Mouse (Mus musculus) hindbrain, postnatal 0 days (tissue): ENCODE measurements around the gene Pced1b. TPM values are rescaled to one million over a fixed set of nuclear protein-coding genes. Genes with fewer than 3 reads are reported as not detected.
"Not testable (repeated sequence)": the region's sequence is repeated elsewhere in the genome, so short reads cannot be mapped to it uniquely, and the experiment has no call there.

Experiments used
- ATAC-seq: fragments of 200-750 bp; cut with Nextera tagmentation; 2 replicates; pipeline ENCODE4 v1.8.0; 2017; ENCODE audit warnings: mild to moderate bottlenecking, moderate TSS enrichment, moderate library complexity
- DNase-seq: peaks from one replicate; pipeline ENCODE4 v3.0.0-alpha.2; 2015; ENCODE audit warnings: low spot score
- H3K27ac ChIP-seq: fragments of 300-500 bp; sonication (generic); 2 replicates; pipeline ENCODE4 v1.5.1; 2014; ENCODE audit warnings: mild to moderate bottlenecking
- H3K27me3 ChIP-seq: fragments of 300-500 bp; sonication (generic); 2 replicates; pipeline ENCODE4 v1.6.1; 2014; ENCODE audit warnings: low read length, mixed read lengths; ENCODE audit not compliant: insufficient read depth
- H3K36me3 ChIP-seq: fragments of 300-500 bp; sonication (generic); 2 replicates; pipeline ENCODE4 v1.6.1; 2014; ENCODE audit warnings: low read length, mixed read lengths; ENCODE audit not compliant: insufficient read depth
- H3K4me1 ChIP-seq: fragments of 300-500 bp; sonication (generic); 2 replicates; pipeline ENCODE4 v1.6.1; 2014; ENCODE audit warnings: antibody characterized with exemption, low read length, mixed read lengths; ENCODE audit not compliant: insufficient read depth
- H3K4me2 ChIP-seq: fragments of 300-500 bp; sonication (generic); 2 replicates; pipeline ENCODE4 v1.6.1; 2014; ENCODE audit warnings: low read depth, mild to moderate bottlenecking, low read length, moderate library complexity, mixed read lengths
- H3K4me3 ChIP-seq: fragments of 300-500 bp; sonication (generic); 2 replicates; pipeline ENCODE4 v1.5.1; 2014; ENCODE audit warnings: low read length
- H3K9ac ChIP-seq: fragments of 300-500 bp; sonication (generic); replicated peaks from 2 replicates; pipeline ENCODE4 v1.6.1; 2014; ENCODE audit warnings: mild to moderate bottlenecking, low read length, moderate library complexity, mixed read lengths
- H3K9me3 ChIP-seq: fragments of 300-500 bp; sonication (generic); 2 replicates; pipeline ENCODE4 v1.6.1; 2016; ENCODE audit warnings: low read length, mixed read lengths
- CTCF ChIP-seq: IDR thresholded peaks from 2 replicates; pipeline ENCODE4 v1.5.1; 2016; ENCODE audit warnings: antibody characterized with exemption, control low read depth, low read depth
- whole genome bisulfite sequencing: fragments of 180-500 bp; shearing (Covaris S2); extraction: QIAGEN DNeasy Blood & Tissue Kit; methylation state at CpG from one replicate; pipeline ENCODE4 v1.1.7; 2014; 5-methylcytosine and 5-hydroxymethylcytosine counted together
- polyA plus RNA-seq: library from polyadenylated mRNA; unstranded; fragments of >200 nt; fragmentation: Nextera tagmentation; extraction: Ambion mirVana; gene quantifications from 2 replicates; pipeline ENCODE4 v1.2.1, GENCODE M21; 2015
- total RNA-seq: library from RNA; depleted of rRNA; stranded (reverse); fragments of >200 nt; gene quantifications from 2 replicates; pipeline ENCODE4 v1.2.3, GENCODE M21; 2014

Pced1b gene
- total and polyA plus RNA-seq, 2 experiments from 2014 or later: 5.0 to 6.7 TPM

DNA sequence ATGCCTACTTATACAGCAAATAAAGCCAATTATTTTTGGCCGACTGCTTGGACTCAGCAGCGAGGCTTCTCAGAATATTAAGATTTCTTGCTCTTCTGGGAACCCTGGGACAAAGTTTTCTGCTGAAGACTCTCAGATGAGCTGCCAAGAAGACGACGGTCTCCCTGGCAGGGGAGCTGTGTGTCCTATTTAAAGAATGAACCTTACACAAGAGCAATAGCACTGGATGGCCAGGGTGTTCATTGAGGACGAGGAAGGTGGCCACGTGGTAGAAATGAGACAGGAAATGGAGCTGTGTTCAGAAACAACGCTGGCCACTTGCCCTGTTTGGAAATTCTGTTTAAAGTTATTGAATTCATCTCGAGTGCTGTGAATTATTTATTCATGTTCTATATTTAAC lies 104.1 kb downstream of the Pced1b start:
- TF ChIP-seq CTCF: no peak
- Histone ChIP-seq H3K36me3 (no peaks in the 10 kb centered on the region), H3K4me1 (no peaks in the 10 kb centered on the region), H3K9me3 (no peaks in the 10 kb centered on the region), H3K9ac (no peak overlapping the region), H3K4me3 (no peak overlapping the region), H3K27ac (no peak overlapping the region; the same call in 1 of the 2 replicates), H3K4me2 (no peak overlapping the region), H3K27me3 (no peaks in the 10 kb centered on the region)
- DNase-seq: peak; percentile 32
- WGBS: 38% methylated on average over 8 of the region's 8 CpGs
- no peak for ATAC-seq

DNA sequence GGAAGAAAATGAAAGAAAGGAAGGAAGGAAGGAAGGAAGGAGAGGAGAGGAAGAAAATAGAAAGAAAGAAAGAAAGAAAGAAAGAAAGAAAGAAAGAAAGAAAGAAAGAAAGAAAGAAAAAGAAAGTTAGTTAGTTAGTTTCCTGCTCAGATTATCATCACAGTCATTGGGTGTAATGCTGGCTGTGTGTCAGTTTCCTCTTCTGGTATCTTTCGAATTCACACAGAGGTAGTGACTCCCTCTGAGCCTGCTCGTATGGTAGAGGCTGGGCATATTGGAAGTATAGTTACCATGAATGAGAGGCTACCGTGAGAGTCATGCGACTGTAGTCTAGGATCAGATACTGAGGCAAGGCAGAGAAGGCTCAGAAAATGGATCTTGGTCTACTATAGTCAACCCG lies 104.8 kb downstream of the Pced1b start:
- whole genome bisulfite sequencing: 91% methylated on average over 5 of the region's 5 CpGs
- ATAC-seq (no peak), DNase-seq (no peak)
- no peak overlapping the region for H3K4me3 ChIP-seq
- TF ChIP-seq CTCF: no peak
- no peak overlapping the region for H3K9ac ChIP-seq
- no peaks in the 10 kb centered on the region for H3K27me3 ChIP-seq
- H3K36me3 ChIP-seq: no peaks in the 10 kb centered on the region
- H3K9me3 ChIP-seq: no peaks in the 10 kb centered on the region
- no peaks in the 10 kb centered on the region for H3K4me1 ChIP-seq
- no peak overlapping the region for H3K4me2 ChIP-seq
- no peak overlapping the region for H3K27ac ChIP-seq

- no peak for TF ChIP-seq CTCF
- H3K36me3 ChIP-seq: no peaks in the 10 kb centered on the region
- no peak overlapping the region for H3K4me2 ChIP-seq
- WGBS: 82% methylated on average over 9 of the region's 9 CpGs
- no peaks in the 10 kb centered on the region for H3K27me3 ChIP-seq
- no peak overlapping the region for H3K9ac ChIP-seq
- no peaks in the 10 kb centered on the region; the same call in 1 of the 2 replicates for H3K4me1 ChIP-seq
- DNase-seq (no peak), ATAC-seq (no peak)
- H3K4me3 ChIP-seq: no peak overlapping the region
- no peak overlapping the region for H3K27ac ChIP-seq
- H3K9me3 ChIP-seq: no peaks in the 10 kb centered on the region
Measured at GRCm38 (mm10) chr15:97355676-97356303, 108.9 kb downstream of the Pced1b start.

DNA sequence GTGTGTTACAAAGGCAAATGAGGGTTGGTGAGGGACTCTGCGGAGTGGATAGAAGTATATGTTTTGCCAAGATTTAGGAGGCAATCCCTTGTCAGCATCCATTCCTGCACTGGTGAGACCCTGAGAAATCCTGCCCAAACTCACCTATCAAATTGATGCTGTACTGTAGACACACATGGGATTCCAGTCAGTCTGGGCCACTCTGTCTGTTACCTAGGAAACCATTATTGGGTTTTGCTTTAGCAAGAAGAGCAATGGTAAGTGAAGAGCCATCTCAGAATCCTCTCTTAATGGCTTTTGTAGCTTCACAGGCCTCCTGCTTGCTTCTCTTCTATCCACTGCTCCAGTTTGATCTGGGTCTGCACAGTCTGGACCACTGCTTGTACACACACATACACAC lies 110.1 kb downstream of the Pced1b start:
- TF ChIP-seq CTCF: no peak
- no peak overlapping the region for H3K4me3 ChIP-seq
- ATAC-seq: no peak
- no peak overlapping the region for H3K9ac ChIP-seq
- WGBS: 89% methylated on average over 1 of the region's 1 CpGs
- no peaks in the 10 kb centered on the region for H3K9me3 ChIP-seq
- no peak for DNase-seq
- H3K4me1 ChIP-seq: no peaks in the 10 kb centered on the region; the same call in 1 of the 2 replicates
- H3K36me3 ChIP-seq: no peaks in the 10 kb centered on the region
- no peaks in the 10 kb centered on the region for H3K27me3 ChIP-seq
- no peak overlapping the region for H3K27ac ChIP-seq
- H3K4me2 ChIP-seq: no peak overlapping the region

- DNase-seq (no peak), ATAC-seq (no peak)
- Histone ChIP-seq H3K4me1 (no peaks in the 10 kb centered on the region; the same call in 1 of the 2 replicates), H3K9me3 (no peaks in the 10 kb centered on the region), H3K36me3 (no peaks in the 10 kb centered on the region), H3K27ac (0 out of 2 replicates have a peak overlapping the region, but pooled peaks have one; percentile 7), H3K4me3 (no peak overlapping the region), H3K27me3 (no peaks in the 10 kb centered on the region), H3K9ac (no peak overlapping the region), H3K4me2 (no peak overlapping the region)
- WGBS: 81% methylated on average over 23 of the region's 23 CpGs
- TF ChIP-seq CTCF: no peak
Measured at GRCm38 (mm10) chr15:97360842-97361770, 114.2 kb downstream of the Pced1b start.

DNA sequence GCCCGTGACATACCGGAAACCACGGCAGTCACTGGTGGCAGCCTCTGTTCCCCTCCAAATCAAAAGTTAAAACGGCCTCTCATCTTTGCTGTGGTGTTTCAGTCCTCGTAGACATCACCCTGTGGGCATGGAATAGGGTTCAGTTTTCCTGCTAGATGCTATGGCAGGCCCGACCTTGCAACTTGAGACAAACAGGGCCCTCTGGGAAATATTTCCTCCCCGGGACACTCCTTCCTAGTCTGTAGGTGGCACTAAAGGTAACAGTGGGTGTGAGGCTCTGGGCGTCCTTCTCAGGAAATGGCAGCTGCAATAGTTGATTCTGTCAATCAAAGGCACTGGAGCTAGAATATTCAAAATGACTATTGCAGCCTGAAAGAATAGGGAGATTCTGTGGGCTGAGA lies 114.9 kb downstream of the Pced1b start:
- no peak for TF ChIP-seq CTCF
- WGBS: 78% methylated on average over 8 of the region's 8 CpGs
- Histone ChIP-seq H3K4me2 (no peak overlapping the region), H3K27me3 (no peaks in the 10 kb centered on the region), H3K36me3 (no peaks in the 10 kb centered on the region), H3K27ac (0 out of 2 replicates have a peak overlapping the region, but pooled peaks have one; percentile 7), H3K9me3 (no peaks in the 10 kb centered on the region), H3K4me1 (no peaks in the 10 kb centered on the region; the same call in 1 of the 2 replicates), H3K4me3 (no peak overlapping the region), H3K9ac (no peak overlapping the region)
- no peak for ATAC-seq
- DNase-seq: no peak

GRCm38 (mm10) chr15:97364271-97364670 lies 117.4 kb downstream of the Pced1b start:
- not testable (repeated sequence) for ATAC-seq, H3K9me3 ChIP-seq, H3K36me3 ChIP-seq, H3K4me3 ChIP-seq, H3K9ac ChIP-seq, H3K27ac ChIP-seq, DNase-seq, H3K4me1 ChIP-seq, H3K4me2 ChIP-seq, H3K27me3 ChIP-seq
- 91% methylated on average over 3 of the region's 3 CpGs for WGBS
